Mouse (Mus musculus): ENCODE measurements around the gene Hist2h3c2. TPM values are rescaled to one million over a fixed set of nuclear protein-coding genes. Genes with fewer than 3 reads are reported as not detected.
"Not testable (repeated sequence)": the region's sequence is repeated elsewhere in the genome, so short reads cannot be mapped to it uniquely, and the experiment has no call there.

Hist2h3c2 gene
- total RNA-seq (2021): 1 to 10 TPM; 4.7 to 4.9 TPM
- long read RNA-seq, experiment 1, partial matches to known transcripts: 0 of 3 reads
- long read RNA-seq, experiment 1, other reads (novel, unspliced or antisense): 0 of 3 reads
- long read RNA-seq, experiment 2: 0 reads

- not testable (repeated sequence) for DNase-seq (ENCODE audit: low spot score)
These were observed at the start of gene Hist2h3c2 for GRCm38 (mm10) chr3:96238954-96239793. TSS of gene Hist2h3c2 (minus strand) at chr3:96239127.

- not testable (repeated sequence) for DNase-seq (ENCODE audit: low spot score)
These were observed 48.4 kb upstream of the Hist2h3c2 start for GRCm38 (mm10) chr3:96287334-96287733.

GRCm38 (mm10) chr3:96284457-96284856, 45.5 kb upstream of the Hist2h3c2 start:
- no peak for DNase-seq (ENCODE audit: low spot score)

GRCm38 (mm10) chr3:96280660-96281059, 41.7 kb upstream of the Hist2h3c2 start:
- DNase-seq (ENCODE audit: low spot score): no peak

- DNase-seq (ENCODE audit: low spot score): peak; percentile 91
These were observed 39.1 kb upstream of the Hist2h3c2 start for GRCm38 (mm10) chr3:96277800-96278624.

- no peak for DNase-seq (ENCODE audit: low spot score)
These were observed 38.5 kb upstream of the Hist2h3c2 start for GRCm38 (mm10) chr3:96277428-96277799.

GRCm38 (mm10) chr3:96273591-96274465, 34.9 kb upstream of the Hist2h3c2 start:
- no peak for DNase-seq (ENCODE audit: low spot score)

- peak; percentile 92 for DNase-seq (ENCODE audit: low spot score)
These were observed 30.9 kb upstream of the Hist2h3c2 start, which contains the start of gene Hist2h2bb for GRCm38 (mm10) chr3:96269511-96270474. TSS of gene Hist2h2bb (plus strand) at chr3:96269752.

- not testable (repeated sequence) for DNase-seq (ENCODE audit: low spot score)
These were observed 29.9 kb upstream of the Hist2h3c2 start for GRCm38 (mm10) chr3:96268776-96269378.

- peak; percentile 74 for DNase-seq (ENCODE audit: low spot score)
These were observed 29.3 kb upstream of the Hist2h3c2 start, which contains the start of gene Hist2h3b for GRCm38 (mm10) chr3:96268051-96268775. TSS of gene Hist2h3b (plus strand) at chr3:96268654.

- DNase-seq (ENCODE audit: low spot score): no peak
These were observed 28.6 kb upstream of the Hist2h3c2 start for GRCm38 (mm10) chr3:96267541-96267940.

GRCm38 (mm10) chr3:96266132-96266710, 27.3 kb upstream of the Hist2h3c2 start:
- DNase-seq (ENCODE audit: low spot score): no peak

- DNase-seq (ENCODE audit: low spot score): no peak
These were observed 25.6 kb upstream of the Hist2h3c2 start for GRCm38 (mm10) chr3:96264404-96264949.

- DNase-seq (ENCODE audit: low spot score): no peak
These were observed 24.9 kb upstream of the Hist2h3c2 start for GRCm38 (mm10) chr3:96263558-96264403.

GRCm38 (mm10) chr3:96262979-96263550, 24.1 kb upstream of the Hist2h3c2 start, which contains the start of gene Hist2h4:
TSS of gene Hist2h4 (minus strand) at chr3:96263311.
- DNase-seq (ENCODE audit: low spot score): peak; percentile 98

GRCm38 (mm10) chr3:96262216-96262875, 23.4 kb upstream of the Hist2h3c2 start:
- peak; percentile 90 for DNase-seq (ENCODE audit: low spot score)
